Mouse (Mus musculus) spleen, adult 2 months (tissue): ENCODE measurements around the gene Zfp385c. TPM values are rescaled to one million over a fixed set of nuclear protein-coding genes. Genes with fewer than 3 reads are reported as not detected.

Experiments used
- DNase-seq, 2 experiments: peaks; one replicate each; pipeline versions ENCODE4 v3.0.0 to v3.0.0-alpha.2; 2012 to 2021; ENCODE audit warnings: low spot score in 2 of 2, low read depth in 1 of 2
- H3K27ac ChIP-seq: fragments of 200-500 bp; 2 replicates; pipeline ENCODE4 v1.5.1; 2012; ENCODE audit warnings: low read length, inconsistent platforms; ENCODE audit not compliant: insufficient read depth
- H3K27me3 ChIP-seq: fragments of 200-500 bp; 2 replicates; pipeline ENCODE4 v1.6.1; 2012; ENCODE audit warnings: mild to moderate bottlenecking, moderate library complexity, low read length, inconsistent platforms; ENCODE audit not compliant: control insufficient read depth, insufficient read depth
- H3K36me3 ChIP-seq: fragments of 200-500 bp; 2 replicates; pipeline ENCODE4 v1.6.1; 2012; ENCODE audit warnings: mild to moderate bottlenecking, low read length, inconsistent platforms; ENCODE audit not compliant: control insufficient read depth, insufficient read depth
- H3K4me1 ChIP-seq: fragments of 200-500 bp; 2 replicates; pipeline ENCODE4 v1.6.1; 2011; ENCODE audit warnings: inconsistent platforms; ENCODE audit not compliant: control insufficient read depth, insufficient read depth, insufficient read length
- H3K4me3 ChIP-seq: fragments of 200-500 bp; 2 replicates; pipeline ENCODE4 v1.5.1; 2011; ENCODE audit warnings: mild to moderate bottlenecking, inconsistent platforms; ENCODE audit not compliant: insufficient read depth, insufficient read length; ENCODE audit errors: extremely low read depth
- CTCF ChIP-seq: fragments of 200-500 bp; IDR thresholded peaks from 2 replicates; pipeline ENCODE4 v1.5.1; 2011; ENCODE audit warnings: mild to moderate bottlenecking, inconsistent platforms; ENCODE audit not compliant: insufficient read depth, insufficient read length, insufficient replicate concordance; ENCODE audit errors: extremely low read depth
- POLR2A ChIP-seq: fragments of 200-500 bp; IDR thresholded peaks from 2 replicates; pipeline ENCODE4 v1.6.1; 2011; ENCODE audit warnings: low read depth, low read length, inconsistent platforms
- WGBS: fragments of 180-500 bp; shearing (Covaris S2); methylation state at CpG from one replicate; pipeline ENCODE4 v1.1.7; 2018; 5-methylcytosine and 5-hydroxymethylcytosine counted together
- polyA plus RNA-seq: library from polyadenylated mRNA; depleted of rRNA; stranded (reverse); fragments of >200 nt; gene quantifications from 2 replicates; pipeline ENCODE4 v1.2.3, GENCODE M21; 2012

Zfp385c gene
- polyA plus RNA-seq, 1 experiment: 0.50 TPM

- Histone ChIP-seq H3K27me3 (peaks cover 1% of the 10 kb centered on the region; the same call in 1 of the 2 replicates), H3K4me1 (no peaks in the 10 kb centered on the region), H3K36me3 (no peaks in the 10 kb centered on the region), H3K4me3 (no peak overlapping the region), H3K27ac (no peak overlapping the region)
- TF ChIP-seq CTCF (no peak), POLR2A (no peak)
- no peak for DNase-seq
- WGBS: 87% methylated on average over 5 of the region's 5 CpGs
Measured at GRCm38 (mm10) chr11:100682526-100682925, 9.7 kb downstream of the Zfp385c start.

DNA sequence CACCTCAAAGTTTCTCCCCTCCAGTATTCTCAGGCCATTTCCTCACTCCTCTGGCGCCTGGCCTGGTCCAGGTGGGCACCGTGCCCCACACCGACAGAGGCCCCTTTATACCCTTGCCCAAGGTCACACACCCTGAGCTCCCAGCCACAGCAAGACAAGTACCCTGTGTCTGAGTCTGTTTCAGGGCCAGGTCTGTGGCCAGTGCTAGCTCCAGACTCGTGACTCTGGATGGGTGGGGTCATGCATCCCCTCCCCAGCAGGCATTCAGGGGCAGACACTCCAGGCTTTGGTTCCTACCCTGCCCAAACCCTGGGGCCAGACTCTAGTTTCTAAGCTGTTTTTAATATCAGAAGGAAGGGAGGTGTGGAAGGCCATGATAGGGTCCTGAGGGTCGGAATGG lies 10.4 kb downstream of the Zfp385c start:
- TF ChIP-seq POLR2A (no peak), CTCF (no peak)
- H3K4me1 ChIP-seq: no peaks in the 10 kb centered on the region
- no peak overlapping the region for H3K4me3 ChIP-seq
- WGBS: 88% methylated on average over 5 of the region's 5 CpGs
- DNase-seq: no peak
- H3K36me3 ChIP-seq: no peaks in the 10 kb centered on the region
- peaks cover 1% of the 10 kb centered on the region; the same call in 1 of the 2 replicates for H3K27me3 ChIP-seq
- no peak overlapping the region for H3K27ac ChIP-seq

DNA sequence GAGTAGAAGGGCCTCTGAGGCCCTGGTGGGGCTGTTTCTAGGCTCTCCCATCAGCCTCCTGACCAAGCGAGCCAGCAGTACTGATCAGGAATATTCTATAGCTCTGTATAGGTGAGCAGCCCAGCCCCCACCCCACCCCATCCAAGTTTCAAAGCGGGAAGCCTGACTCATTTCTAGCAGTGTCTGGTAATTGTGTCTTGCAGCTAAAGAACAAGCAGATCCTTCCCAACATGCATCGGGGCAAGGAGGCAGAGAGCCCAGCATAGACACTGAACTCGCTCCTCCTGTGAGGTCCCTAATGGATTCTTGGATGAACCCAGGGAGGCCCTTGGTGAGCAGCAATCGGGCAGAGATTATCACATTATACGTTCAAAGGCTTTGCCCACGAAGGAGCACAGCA lies 14.4 kb downstream of the Zfp385c start:
- DNase-seq: no peak
- Histone ChIP-seq H3K36me3 (no peaks in the 10 kb centered on the region), H3K27me3 (peaks cover 1% of the 10 kb centered on the region; the same call in 1 of the 2 replicates), H3K4me3 (no peak overlapping the region), H3K27ac (no peak overlapping the region), H3K4me1 (no peaks in the 10 kb centered on the region)
- 79% methylated on average over 7 of the region's 7 CpGs for WGBS
- TF ChIP-seq POLR2A (no peak), CTCF (no peak)

DNA sequence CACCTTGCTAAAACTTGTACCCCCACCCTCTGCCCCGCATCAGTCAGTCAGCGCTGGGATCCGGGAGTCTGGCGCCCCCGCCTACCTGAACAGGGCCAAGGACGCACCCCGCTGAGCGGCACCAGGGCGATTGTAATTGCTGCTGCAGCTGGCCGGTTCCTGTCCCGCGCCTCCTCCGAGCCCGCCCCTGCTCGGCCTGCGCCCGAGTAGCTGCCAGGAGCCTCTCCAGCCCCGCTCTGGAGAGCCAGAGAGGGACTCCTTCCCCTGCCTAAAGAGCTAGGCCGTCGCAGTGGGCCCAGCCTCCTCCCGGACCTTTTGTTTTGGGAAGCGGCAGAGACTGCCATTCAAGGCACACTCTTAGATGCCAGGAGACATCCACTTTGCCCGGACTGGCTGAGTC lies 19.1 kb downstream of the Zfp385c start:
- TF ChIP-seq CTCF (no peak), POLR2A (no peak)
- H3K4me1 ChIP-seq: no peaks in the 10 kb centered on the region
- H3K27ac ChIP-seq: no peak overlapping the region
- WGBS: 23% methylated on average over 23 of the region's 23 CpGs
- peaks cover 1% of the 10 kb centered on the region; the same call in 1 of the 2 replicates for H3K27me3 ChIP-seq
- DNase-seq: no peak
- H3K36me3 ChIP-seq: no peaks in the 10 kb centered on the region
- no peak overlapping the region for H3K4me3 ChIP-seq

GRCm38 (mm10) chr11:100671956-100672355 lies 20.3 kb downstream of the Zfp385c start:
- H3K27ac ChIP-seq: no peak overlapping the region
- H3K4me3 ChIP-seq: no peak overlapping the region
- no peaks in the 10 kb centered on the region for H3K36me3 ChIP-seq
- no peaks in the 10 kb centered on the region; the same call in 1 of the 2 replicates for H3K27me3 ChIP-seq
- no peak for DNase-seq
- TF ChIP-seq CTCF (no peak), POLR2A (no peak)
- 73% methylated on average over 2 of the region's 2 CpGs for WGBS
- H3K4me1 ChIP-seq: no peaks in the 10 kb centered on the region

- H3K4me3 ChIP-seq: no peak overlapping the region
- DNase-seq: no peak
- H3K4me1 ChIP-seq: no peaks in the 10 kb centered on the region
- H3K36me3 ChIP-seq: no peaks in the 10 kb centered on the region
- no peak overlapping the region for H3K27ac ChIP-seq
- no peaks in the 10 kb centered on the region; the same call in 1 of the 2 replicates for H3K27me3 ChIP-seq
- WGBS: 83% methylated on average over 1 of the region's 1 CpGs
- TF ChIP-seq CTCF (no peak), POLR2A (no peak)
Measured at GRCm38 (mm10) chr11:100671049-100671448, 21.2 kb downstream of the Zfp385c start.

DNA sequence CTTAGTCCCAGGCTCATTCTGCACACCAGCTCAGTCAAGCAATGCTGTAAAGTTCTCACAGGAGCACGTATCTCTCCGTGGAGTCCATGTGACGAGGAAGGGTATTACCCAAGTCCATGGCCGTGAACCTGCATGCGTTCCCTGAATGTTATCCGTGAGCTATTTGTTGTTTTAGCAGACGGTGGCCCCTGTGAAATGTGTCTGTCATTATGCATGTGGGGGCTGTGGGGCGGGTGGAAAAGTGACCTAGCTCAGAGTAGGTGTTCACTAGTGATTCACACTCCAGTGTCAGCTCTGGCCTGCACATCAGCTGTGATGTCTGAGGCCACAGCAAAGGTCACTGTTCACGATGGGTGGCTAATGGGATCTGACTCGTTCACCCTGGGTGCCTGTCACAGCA lies 32.4 kb downstream of the Zfp385c start:
- H3K36me3 ChIP-seq: no peaks in the 10 kb centered on the region
- WGBS: 91% methylated on average over 10 of the region's 10 CpGs

More for the DNA sequence above, 32.4 kb downstream of the Zfp385c start:
- TF ChIP-seq POLR2A (no peak), CTCF (no peak)
- DNase-seq: no peak
- Histone ChIP-seq H3K27ac (no peak overlapping the region), H3K4me1 (no peaks in the 10 kb centered on the region), H3K27me3 (no peaks in the 10 kb centered on the region), H3K4me3 (no peak overlapping the region)
